Mouse (Mus musculus) frontal cortex, postnatal 10 days (tissue): ENCODE data around the gene Syn2.
A peak's percentile ranks its signal among the peaks of the same experiment; 100 is the strongest.

ENCODE experiments used
- DNase-seq, 2 experiments: peaks; one replicate each; pipeline ENCODE4 v3.0.0; 2022; ENCODE audit warnings: low spot score in 2 of 2, mixed read lengths in 1 of 2

Gene Syn2

GRCm38 (mm10) chr6:115291068-115291467, 156.4 kb downstream of the Syn2 start:
- no peak for DNase-seq

- no peak for DNase-seq
These were observed 157.1 kb downstream of the Syn2 start for GRCm38 (mm10) chr6:115291823-115292222.

- DNase-seq, result no peak
These were observed 157.9 kb downstream of the Syn2 start for GRCm38 (mm10) chr6:115292621-115293020.

- no peak for DNase-seq
These were observed 159.2 kb downstream of the Syn2 start for GRCm38 (mm10) chr6:115293877-115294276.

- DNase-seq, result no peak
These were observed 172.4 kb downstream of the Syn2 start for GRCm38 (mm10) chr6:115307134-115307533.

- DNase-seq, result no peak
These were observed 178.1 kb downstream of the Syn2 start for GRCm38 (mm10) chr6:115312780-115313179.

GRCm38 (mm10) chr6:115313235-115313738, 178.6 kb downstream of the Syn2 start:
- DNase-seq, result no peak

GRCm38 (mm10) chr6:115313910-115314309, 179.2 kb downstream of the Syn2 start:
- no peak for DNase-seq

- DNase-seq, result no peak
These were observed 181.1 kb downstream of the Syn2 start for GRCm38 (mm10) chr6:115315770-115316169.

GRCm38 (mm10) chr6:115316811-115317221, 182.1 kb downstream of the Syn2 start:
- DNase-seq, result no peak

GRCm38 (mm10) chr6:115318811-115319210, 184.1 kb downstream of the Syn2 start:
- DNase-seq, result no peak

- no peak for DNase-seq
These were observed 185.0 kb downstream of the Syn2 start for GRCm38 (mm10) chr6:115319686-115320085.

GRCm38 (mm10) chr6:115320927-115321714, 186.4 kb downstream of the Syn2 start:
- DNase-seq, result no peak

- DNase-seq, result peak; percentile 16 to 57
These were observed 187.2 kb downstream of the Syn2 start for GRCm38 (mm10) chr6:115321883-115322351.

- DNase-seq, result no peak
These were observed 188.3 kb downstream of the Syn2 start for GRCm38 (mm10) chr6:115322956-115323355.

GRCm38 (mm10) chr6:115330964-115331363, 196.3 kb downstream of the Syn2 start:
- no peak for DNase-seq
